10 mouse cellular contexts compared by ENCODE assay signal in genomic region chr7:79880998-79881397, GRCm38 (mm10). TPM values are rescaled to one million over a fixed set of nuclear protein-coding genes. Genes with fewer than 3 reads are reported as not detected.
DNase-seq lines count a peak whose midpoint lies in the region; ATAC-seq and TF ChIP-seq lines count a peak whose summit lies in the region.
"Had no signal": no experiment of that assay in that cellular context is flagged by ENCODE, and none has a peak within 500 bp of the region (broad histone marks: within the 10 kb centered on the region; RNA-seq: fewer than 3 reads in every experiment).

No protein-coding gene starts in this region.

- H3K36me3 ChIP-seq in intestine, embryonic 15.5 days = peaks cover 8% of the 10 kb centered on the region; the same call in 1 of the 2 replicates
- no peaks in the 10 kb centered on the region; the same call in 1 of the 2 replicates for H3K36me3 ChIP-seq in intestine, embryonic 16.5 days (ENCODE audit: control insufficient read depth, insufficient read depth, low read length)
- peaks cover 16% of the 10 kb centered on the region; the same call in 1 of the 2 replicates for H3K36me3 ChIP-seq in ES-E14 (ENCODE audit: control insufficient read depth, insufficient read depth, low read length, poor library complexity, severe bottlenecking)
- peaks cover 34% of the 10 kb centered on the region for H3K36me3 ChIP-seq in limb, embryonic 14.5 days (ENCODE audit: control insufficient read depth, insufficient read depth, low read length)

- no peaks in the 10 kb centered on the region for H3K9me3 ChIP-seq in intestine, embryonic 15.5 days
- H3K9me3 ChIP-seq in intestine, embryonic 16.5 days (ENCODE audit: control insufficient read depth, low read length) = no peaks in the 10 kb centered on the region
- H3K9me3 ChIP-seq in ES-E14 (ENCODE audit: control insufficient read depth, insufficient read depth, low read depth, low read length) = no peaks in the 10 kb centered on the region
- no peaks in the 10 kb centered on the region for H3K9me3 ChIP-seq in limb, embryonic 14.5 days (ENCODE audit: control insufficient read depth, low read length)

- no peak for ATAC-seq in intestine, embryonic 15.5 days
- ATAC-seq in intestine, embryonic 16.5 days = no peak
- ATAC-seq in limb, embryonic 14.5 days (ENCODE audit: low FRiP score, low read depth) = no peak
- no peak for ATAC-seq in granulocyte monocyte progenitor cell, adult 5-6 weeks (replicated peaks; ENCODE audit: poor library complexity, severe bottlenecking)

- H3K4me1 ChIP-seq in intestine, embryonic 15.5 days (replicated peaks) = 0 out of 2 replicates have a peak, but pooled peaks cover 6% of the 10 kb centered on the region
- peaks cover 24% of the 10 kb centered on the region for H3K4me1 ChIP-seq in intestine, embryonic 16.5 days (ENCODE audit: control insufficient read depth, insufficient read depth, low read length)
- H3K4me1 ChIP-seq in ES-E14 (ENCODE audit: control insufficient read depth in 2 of 2, insufficient read depth in 2 of 2, low read length in 2 of 2, poor library complexity in 1 of 2) = no peaks in the 10 kb centered on the region; a peak in 2 of 4 replicates
- H3K4me1 ChIP-seq in embryonic fibroblast, embryonic 13.5 days (ENCODE audit: control insufficient read depth, insufficient read depth, low read length) = peaks cover 15% of the 10 kb centered on the region; the same call in 1 of the 2 replicates
- no peaks in the 10 kb centered on the region for H3K4me1 ChIP-seq in limb, embryonic 14.5 days (ENCODE audit: control insufficient read depth, insufficient read depth, low read length)

- in situ Hi-C loops in ES-E14 (cut with MboI; ENCODE audit: low sequenced_read_pairs in 2 of 2, unreplicated experiment in 2 of 2) = no loop called here

- H3K4me3 ChIP-seq in intestine, embryonic 15.5 days (replicated peaks) = no peak overlapping the region
- H3K4me3 ChIP-seq in intestine, embryonic 16.5 days (ENCODE audit: low read length) = no peak overlapping the region
- H3K4me3 ChIP-seq in ES-E14 (ENCODE audit: insufficient read depth in 1 of 2, low read depth in 1 of 2, low read length in 2 of 2, poor library complexity in 1 of 2, severe bottlenecking in 1 of 2) = no peak overlapping the region
- H3K4me3 ChIP-seq in embryonic fibroblast, embryonic 13.5 days (ENCODE audit: insufficient read depth, low read length) = no peak overlapping the region
- H3K4me3 ChIP-seq in limb, embryonic 14.5 days (replicated peaks; ENCODE audit: low read length) = no peak overlapping the region

- TF ChIP-seq CTCF in embryonic fibroblast, embryonic 13.5 days (IDR thresholded peaks at IDR 0.05; ENCODE audit: borderline replicate concordance, insufficient read depth, low read length) = no peak

- no peak overlapping the region for H3K4me2 ChIP-seq in intestine, embryonic 15.5 days (replicated peaks)
- no peak overlapping the region for H3K4me2 ChIP-seq in intestine, embryonic 16.5 days (ENCODE audit: low read depth, low read length)
- H3K4me2 ChIP-seq in limb, embryonic 14.5 days (replicated peaks; ENCODE audit: low read depth, low read length, severe bottlenecking) = no peak overlapping the region

- no peak overlapping the region for H3K9ac ChIP-seq in intestine, embryonic 15.5 days
- no peak overlapping the region for H3K9ac ChIP-seq in intestine, embryonic 16.5 days (ENCODE audit: low read depth, low read length)
- no peak overlapping the region for H3K9ac ChIP-seq in ES-E14 (ENCODE audit: insufficient read depth, low read depth, low read length, poor library complexity, severe bottlenecking)
- H3K9ac ChIP-seq in limb, embryonic 14.5 days (ENCODE audit: low read depth, low read length, severe bottlenecking) = no peak overlapping the region

- WGBS in intestine, embryonic 15.5 days = 40% methylated on average over 3 of the region's 3 CpGs
- WGBS in intestine, embryonic 16.5 days = 40% methylated on average over 3 of the region's 3 CpGs
- WGBS in limb, embryonic 14.5 days = 38% methylated on average over 3 of the region's 3 CpGs

- no peaks in the 10 kb centered on the region for H3K27me3 ChIP-seq in intestine, embryonic 15.5 days (replicated peaks)
- H3K27me3 ChIP-seq in intestine, embryonic 16.5 days (replicated peaks; ENCODE audit: control insufficient read depth, insufficient read depth, low read length) = no peaks in the 10 kb centered on the region
- H3K27me3 ChIP-seq in limb, embryonic 14.5 days (ENCODE audit: control insufficient read depth, insufficient read depth, low read length) = no peaks in the 10 kb centered on the region

- DNase-seq in ES-E14 (ENCODE audit: low read depth, low spot score) (peak; percentile 56), liver (no peak)
- peak; percentile 11 for DNase-seq in limb, embryonic 14.5 days (ENCODE audit: low spot score)
- no peak for DNase-seq in c-Kit-positive CD71-positive TER-119-positive erythroid progenitor cells, embryonic 14.5 days (ENCODE audit: low spot score)
- DNase-seq: cerebellum, adult 11-12 months had no signal

- no peak; the same call in 1 of the 2 replicates for TF ChIP-seq POLR2A in embryonic fibroblast, embryonic 13.5 days (IDR thresholded peaks at IDR 0.05; ENCODE audit: low read depth, low read length)
- no peak for TF ChIP-seq POLR2A in limb, embryonic 14.5 days (IDR thresholded peaks at IDR 0.05; ENCODE audit: borderline replicate concordance, extremely low read depth, insufficient read depth, insufficient read length)

- H3K27ac ChIP-seq in intestine, embryonic 15.5 days = peak overlapping the region; percentile 23; the same call in 1 of the 2 replicates
- no peak overlapping the region; the same call in 1 of the 2 replicates for H3K27ac ChIP-seq in intestine, embryonic 16.5 days (ENCODE audit: low read length)
- no peak overlapping the region for H3K27ac ChIP-seq in ES-E14 (ENCODE audit: insufficient read depth, low read depth, low read length, poor library complexity, severe bottlenecking)
- peak overlapping the region; percentile 92 for H3K27ac ChIP-seq in embryonic fibroblast, embryonic 13.5 days (ENCODE audit: insufficient read depth, low read length)
- H3K27ac ChIP-seq in limb, embryonic 14.5 days (replicated peaks; ENCODE audit: low read depth, low read length) = peak overlapping the region; percentile 11; the same call in 1 of the 2 replicates

TF ChIP-seq in ES-E14, 5 proteins besides CTCF, POLR2A, EP300 and RAD21:
- no peak for TF ChIP-seq HCFC1 (IDR thresholded peaks at IDR 0.05; ENCODE audit: borderline replicate concordance, insufficient read depth, low read length)
- TF ChIP-seq ZNF384 (IDR thresholded peaks at IDR 0.05; ENCODE audit: low read depth, low read length) = no peak
- TF ChIP-seq CHD2 (IDR thresholded peaks at IDR 0.05; ENCODE audit: low read depth, low read length) = no peak
- no peak for TF ChIP-seq ZC3H11A (IDR thresholded peaks at IDR 0.05; ENCODE audit: borderline replicate concordance, low read depth, low read length)
- TF ChIP-seq MAFK (IDR thresholded peaks at IDR 0.05; ENCODE audit: insufficient read depth, low read depth, low read length) = no peak

RNA-seq across cellular contexts. Expression of gene Anpep, which starts 20.1 kb away (rescaled TPM):
- polyA plus RNA-seq in intestine, embryonic 15.5 days (2015; fragmentation: Nextera tagmentation; extraction: Ambion mirVana) = 161 and 174 TPM in 2 replicates
- 248 and 311 TPM in 2 replicates for polyA plus RNA-seq in intestine, embryonic 16.5 days (2015; fragmentation: Nextera tagmentation; extraction: Ambion mirVana)
- 11.4 and 15.4 TPM in 2 replicates for total RNA-seq in ES-E14 (2012; rRNA removed)
- 38.2 and 41.0 TPM in 2 replicates for polyA plus RNA-seq in embryonic fibroblast, embryonic 13.5 days (2011; ENCODE audit: insufficient read length, low read depth, missing spikeins)
- 39.5 and 39.8 TPM in 2 replicates for polyA plus RNA-seq in limb, embryonic 14.5 days (2012; rRNA removed)
- 26.6 and 31.3 TPM in 2 replicates for polyA plus RNA-seq in limb, embryonic 14.5 days (2014; fragmentation: Nextera tagmentation; extraction: Ambion mirVana)
- total RNA-seq in granulocyte monocyte progenitor cell, adult 5-6 weeks (2014; fragmentation: Nextera tagmentation) = 0.36 TPM in 1 of 2 replicates, not detected in the other
- not detected in 2 replicates for total RNA-seq in granulocyte monocyte progenitor cell, adult 5-6 weeks (2017)
- total RNA-seq: megakaryocyte-erythroid progenitor cell, adult 5-6 weeks had no signal

RNA-seq across cellular contexts. Expression of gene Ap3s2, which starts 39.5 kb away (rescaled TPM):
- polyA plus RNA-seq in intestine, embryonic 15.5 days (2015; fragmentation: Nextera tagmentation; extraction: Ambion mirVana) = 27.6 and 36.8 TPM in 2 replicates
- polyA plus RNA-seq in intestine, embryonic 16.5 days (2015; fragmentation: Nextera tagmentation; extraction: Ambion mirVana) = 28.9 and 30.7 TPM in 2 replicates
- total RNA-seq in ES-E14 (2012; rRNA removed) = 9.4 and 11.0 TPM in 2 replicates
- 26.4 and 31.6 TPM in 2 replicates for polyA plus RNA-seq in embryonic fibroblast, embryonic 13.5 days (2011; ENCODE audit: insufficient read length, low read depth, missing spikeins)
- 23.1 and 28.8 TPM in 2 replicates for polyA plus RNA-seq in limb, embryonic 14.5 days (2012; rRNA removed)
- polyA plus RNA-seq in limb, embryonic 14.5 days (2014; fragmentation: Nextera tagmentation; extraction: Ambion mirVana) = 27.3 and 30.3 TPM in 2 replicates
- 29.6 and 38.1 TPM in 2 replicates for total RNA-seq in granulocyte monocyte progenitor cell, adult 5-6 weeks (2014; fragmentation: Nextera tagmentation)
- 8.3 and 9.3 TPM in 2 replicates for total RNA-seq in granulocyte monocyte progenitor cell, adult 5-6 weeks (2017)

RNA-seq across cellular contexts. Expression of gene Arpin, which starts 54.2 kb away (rescaled TPM):
- polyA plus RNA-seq in intestine, embryonic 15.5 days (2015; fragmentation: Nextera tagmentation; extraction: Ambion mirVana) = 49.7 and 52.7 TPM in 2 replicates
- 58.0 and 60.8 TPM in 2 replicates for polyA plus RNA-seq in intestine, embryonic 16.5 days (2015; fragmentation: Nextera tagmentation; extraction: Ambion mirVana)
- 2.3 and 3.9 TPM in 2 replicates for total RNA-seq in ES-E14 (2012; rRNA removed)
- polyA plus RNA-seq in embryonic fibroblast, embryonic 13.5 days (2011; ENCODE audit: insufficient read length, low read depth, missing spikeins) = 31.1 and 43.8 TPM in 2 replicates
- 14.8 and 15.3 TPM in 2 replicates for polyA plus RNA-seq in limb, embryonic 14.5 days (2012; rRNA removed)
- 25.6 and 26.8 TPM in 2 replicates for polyA plus RNA-seq in limb, embryonic 14.5 days (2014; fragmentation: Nextera tagmentation; extraction: Ambion mirVana)
- 1.8 TPM in 1 of 2 replicates, not detected in the other for total RNA-seq in granulocyte monocyte progenitor cell, adult 5-6 weeks (2014; fragmentation: Nextera tagmentation)
- not detected in 2 replicates for total RNA-seq in granulocyte monocyte progenitor cell, adult 5-6 weeks (2017)

Comparison
In these comparisons a context has a peak if more than half of its experiments do, and no peak if none do; other contexts are left out.
1. H3K27ac ChIP-seq: peak in intestine, embryonic 15.5 days (single experiment), embryonic fibroblast, embryonic 13.5 days (single experiment) and limb, embryonic 14.5 days (single experiment); none in intestine, embryonic 16.5 days (single experiment) and ES-E14 (single experiment).
2. DNase-seq: peak in ES-E14 (single experiment) and limb, embryonic 14.5 days (single experiment); none in liver (single experiment) and c-Kit-positive CD71-positive TER-119-positive erythroid progenitor cells, embryonic 14.5 days (single experiment).